Mouse (Mus musculus) CD4-positive, CD25-positive, alpha-beta regulatory T cell, adult 4 months (primary cell): ENCODE results near the gene Hist1h4k. TPM values are rescaled to one million over a fixed set of nuclear protein-coding genes. Genes with fewer than 3 reads are reported as not detected.

ENCODE experiments used
- ATAC-seq: one replicate; pipeline ENCODE4 v1.8.0; 2017
- polyA plus RNA-seq, 2 experiments: library from polyadenylated mRNA; unstranded; fragments of 100-300 nt; shearing (Covaris generic); gene quantifications; one replicate each; pipeline ENCODE4 v1.2.1; 2017

The Hist1h4k gene
- polyA plus RNA-seq, 2 experiments from 2014 or later: 8.2 to 16.8 TPM

DNA sequence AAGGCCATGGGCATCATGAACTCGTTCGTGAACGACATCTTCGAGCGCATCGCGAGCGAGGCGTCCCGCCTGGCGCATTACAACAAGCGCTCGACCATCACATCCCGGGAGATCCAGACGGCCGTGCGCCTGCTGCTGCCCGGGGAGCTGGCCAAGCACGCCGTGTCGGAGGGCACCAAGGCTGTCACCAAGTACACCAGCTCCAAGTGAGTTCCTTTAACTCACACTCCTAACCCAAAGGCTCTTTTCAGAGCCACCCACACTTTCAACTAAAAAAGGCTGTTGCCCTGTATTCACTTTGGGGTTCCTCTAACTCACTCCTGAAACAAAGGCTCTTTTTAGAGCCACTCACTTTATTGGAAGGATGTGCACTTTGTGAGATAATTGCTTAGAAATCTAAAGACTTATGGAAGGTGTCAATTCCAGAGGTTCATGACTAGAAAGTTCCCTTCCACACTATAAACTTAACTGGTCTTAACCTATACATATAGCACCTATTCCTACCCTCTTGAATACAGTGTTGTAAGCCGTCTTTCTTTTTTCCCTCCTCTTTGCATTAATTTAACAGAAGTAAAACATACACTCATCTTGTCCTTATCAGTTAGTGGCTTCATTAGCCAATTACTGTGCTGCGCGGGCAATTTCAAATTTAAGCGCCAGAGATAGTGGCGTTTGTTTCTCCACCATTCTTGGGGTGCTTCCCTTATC, 4.1 kb upstream of the Hist1h4k start:
- peak; percentile 1 for ATAC-seq

DNA sequence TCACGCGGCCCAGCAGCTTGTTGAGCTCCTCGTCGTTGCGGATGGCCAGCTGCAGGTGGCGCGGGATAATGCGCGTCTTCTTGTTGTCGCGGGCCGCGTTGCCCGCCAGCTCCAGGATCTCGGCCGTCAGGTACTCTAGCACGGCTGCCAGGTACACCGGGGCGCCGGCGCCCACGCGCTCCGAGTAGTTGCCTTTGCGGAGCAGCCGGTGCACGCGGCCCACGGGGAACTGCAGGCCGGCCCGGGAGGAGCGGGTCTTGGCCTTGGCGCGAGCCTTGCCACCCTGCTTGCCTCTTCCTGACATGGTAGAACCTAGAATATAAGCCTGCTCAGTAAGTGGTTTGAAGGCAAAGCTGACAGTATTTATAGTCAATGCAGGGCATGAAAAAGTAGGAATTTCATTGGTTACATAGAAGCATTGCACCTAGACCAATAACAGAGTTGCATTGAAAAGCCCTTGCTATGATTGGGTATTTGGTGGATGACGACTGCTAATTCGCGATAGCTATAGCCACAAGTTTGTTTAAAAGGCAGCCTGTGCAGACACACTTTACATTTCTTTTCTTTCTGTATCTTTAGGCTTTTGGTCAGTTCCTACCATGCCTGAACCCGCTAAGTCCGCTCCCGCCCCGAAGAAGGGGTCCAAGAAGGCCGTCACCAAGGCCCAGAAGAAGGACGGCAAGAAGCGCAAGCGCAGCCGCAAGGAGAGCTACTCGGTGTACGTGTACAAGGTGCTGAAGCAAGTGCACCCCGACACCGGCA, 3.4 kb upstream of the Hist1h4k start, which contains the start of the genes Hist1h2ak and Hist1h2bn:
Hist1h2ak (minus strand) TSS at position 304 of the 762 bp plus-strand sequence.
Hist1h2bn (plus strand) TSS at position 600 of the 762 bp plus-strand sequence.
- ATAC-seq: peak; percentile 90

DNA sequence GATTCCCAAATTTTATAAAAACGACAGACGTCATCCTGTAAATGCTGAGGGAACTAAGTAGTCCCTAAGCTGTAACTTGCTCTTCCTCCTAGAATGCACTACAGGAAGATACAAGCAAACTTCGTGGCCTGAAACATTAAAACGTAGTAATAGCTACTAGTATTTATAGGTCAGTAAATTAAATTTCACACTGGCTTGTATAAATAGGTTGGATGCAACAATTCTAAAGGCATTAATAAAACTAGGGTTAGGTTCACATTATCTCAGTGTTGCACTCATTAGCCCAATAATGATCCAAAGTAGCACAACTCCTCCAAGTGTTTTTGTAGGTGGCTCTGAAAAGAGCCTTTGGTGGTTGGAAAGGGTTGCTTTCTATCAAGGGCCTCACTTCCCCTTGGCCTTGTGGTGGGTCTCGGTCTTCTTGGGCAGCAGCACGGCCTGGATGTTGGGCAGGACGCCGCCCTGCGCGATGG, 2.8 kb upstream of the Hist1h4k start:
- ATAC-seq: no peak

DNA sequence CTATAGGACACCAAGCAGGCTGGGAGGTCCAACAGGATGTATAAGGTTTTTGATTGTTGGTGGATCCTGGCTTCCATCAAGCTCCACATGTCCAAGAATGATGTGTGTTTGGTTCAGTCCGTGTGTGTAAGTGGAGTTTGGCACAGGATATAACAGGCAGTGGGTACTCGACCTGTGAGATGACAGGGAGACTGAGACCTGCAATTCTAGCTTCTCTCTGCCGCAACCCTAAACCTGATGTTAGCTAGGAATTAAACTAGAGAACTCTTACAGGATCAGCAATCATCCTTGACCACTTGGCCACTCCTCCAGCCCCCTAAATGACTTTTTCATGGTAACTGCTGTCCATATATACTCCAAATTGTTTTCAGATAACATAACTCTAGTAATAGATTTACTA, 2.1 kb upstream of the Hist1h4k start:
- ATAC-seq: no peak

DNA sequence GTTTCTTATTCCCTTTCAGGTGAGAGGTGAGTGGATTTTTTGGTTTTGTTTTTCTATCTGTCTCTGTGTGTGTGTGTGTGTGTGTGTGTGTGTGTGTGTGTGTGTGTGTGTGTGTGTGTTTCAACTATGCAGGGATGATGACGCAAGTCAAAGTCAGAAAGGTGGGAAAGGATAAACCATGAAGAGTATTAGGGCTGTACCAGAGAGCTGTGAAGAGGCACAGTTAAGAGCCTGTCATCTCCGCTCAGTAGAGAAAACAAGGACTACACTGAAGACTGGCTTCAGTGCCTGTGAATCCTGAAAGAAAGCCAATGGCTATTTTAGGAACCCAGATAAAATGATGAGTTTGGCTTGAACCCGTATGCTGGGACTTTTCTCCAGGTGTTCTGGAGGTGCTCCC, 1.5 kb upstream of the Hist1h4k start:
- ATAC-seq: no peak

DNA sequence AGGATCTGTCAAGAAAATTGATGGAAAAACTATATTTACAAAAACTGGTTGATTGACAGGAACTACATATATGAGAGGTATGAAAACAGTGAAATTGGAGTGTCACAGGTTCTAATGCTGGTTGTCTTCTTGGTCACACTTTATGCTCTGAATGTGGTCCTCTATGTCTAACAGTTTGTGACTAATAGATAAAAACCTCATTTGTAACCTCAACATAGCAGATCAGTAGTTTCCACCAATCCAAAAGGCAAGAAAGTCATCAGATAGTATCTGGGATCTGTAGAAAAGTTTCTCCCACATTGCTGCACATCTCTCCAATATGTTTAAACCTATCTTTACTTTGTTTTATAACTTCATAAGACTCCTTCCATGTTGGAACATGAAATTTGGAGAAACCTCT, 1.1 kb upstream of the Hist1h4k start:
- no peak for ATAC-seq

DNA sequence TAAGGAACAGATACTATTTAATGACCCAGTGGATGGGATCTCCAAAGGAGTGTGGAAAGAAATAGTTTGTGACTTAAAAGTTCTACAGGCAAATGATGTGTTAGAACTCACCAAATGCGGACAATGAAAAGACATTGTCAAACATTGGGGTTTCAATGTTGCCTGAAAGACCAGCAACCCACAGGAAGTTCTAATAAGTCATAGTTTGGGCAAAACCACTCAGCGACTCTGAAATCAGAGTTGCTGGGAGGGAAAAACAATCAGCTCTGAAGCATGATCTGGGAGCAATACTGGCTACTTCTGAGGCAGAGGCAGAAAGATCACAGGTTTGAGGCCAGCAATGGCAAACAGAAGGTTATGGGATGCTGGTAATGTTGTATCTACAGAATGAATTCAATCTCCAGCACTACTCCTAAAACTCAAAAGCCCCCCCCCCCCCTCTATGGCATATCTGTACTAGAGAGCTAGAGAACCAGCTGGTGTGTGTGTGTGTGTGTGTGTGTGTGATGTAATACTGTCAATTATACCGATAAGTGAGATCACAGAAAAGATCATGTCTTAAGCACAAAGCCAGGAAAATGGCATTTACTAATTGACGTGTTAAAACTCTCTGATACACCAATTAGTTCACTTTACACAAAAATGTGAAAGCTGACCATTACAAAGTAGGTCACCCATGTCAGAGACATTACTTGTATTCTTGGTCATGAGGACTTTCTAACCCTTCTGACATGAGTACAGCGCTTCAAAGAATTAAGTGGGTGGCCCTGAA, 732 bp downstream of the Hist1h4k start:
- ATAC-seq: no peak

DNA sequence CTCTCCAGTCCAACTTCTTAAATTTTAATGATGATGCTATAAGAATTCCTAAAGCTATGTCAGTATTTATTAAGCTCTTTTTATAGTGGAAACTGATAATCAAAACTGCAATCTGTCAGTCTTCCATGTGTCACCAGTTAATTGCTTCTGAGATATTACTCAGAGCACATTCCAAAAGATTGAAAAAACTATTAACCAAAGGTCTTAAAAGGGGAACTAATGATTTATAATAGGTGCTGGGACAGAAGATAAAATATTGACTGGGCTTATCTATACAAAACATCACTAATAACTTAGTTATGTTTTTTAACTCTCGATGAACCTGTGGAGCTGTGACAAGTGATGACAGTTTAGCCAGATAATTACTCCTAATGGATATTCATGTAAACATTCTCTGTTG, 5.3 kb downstream of the Hist1h4k start:
- no peak for ATAC-seq

DNA sequence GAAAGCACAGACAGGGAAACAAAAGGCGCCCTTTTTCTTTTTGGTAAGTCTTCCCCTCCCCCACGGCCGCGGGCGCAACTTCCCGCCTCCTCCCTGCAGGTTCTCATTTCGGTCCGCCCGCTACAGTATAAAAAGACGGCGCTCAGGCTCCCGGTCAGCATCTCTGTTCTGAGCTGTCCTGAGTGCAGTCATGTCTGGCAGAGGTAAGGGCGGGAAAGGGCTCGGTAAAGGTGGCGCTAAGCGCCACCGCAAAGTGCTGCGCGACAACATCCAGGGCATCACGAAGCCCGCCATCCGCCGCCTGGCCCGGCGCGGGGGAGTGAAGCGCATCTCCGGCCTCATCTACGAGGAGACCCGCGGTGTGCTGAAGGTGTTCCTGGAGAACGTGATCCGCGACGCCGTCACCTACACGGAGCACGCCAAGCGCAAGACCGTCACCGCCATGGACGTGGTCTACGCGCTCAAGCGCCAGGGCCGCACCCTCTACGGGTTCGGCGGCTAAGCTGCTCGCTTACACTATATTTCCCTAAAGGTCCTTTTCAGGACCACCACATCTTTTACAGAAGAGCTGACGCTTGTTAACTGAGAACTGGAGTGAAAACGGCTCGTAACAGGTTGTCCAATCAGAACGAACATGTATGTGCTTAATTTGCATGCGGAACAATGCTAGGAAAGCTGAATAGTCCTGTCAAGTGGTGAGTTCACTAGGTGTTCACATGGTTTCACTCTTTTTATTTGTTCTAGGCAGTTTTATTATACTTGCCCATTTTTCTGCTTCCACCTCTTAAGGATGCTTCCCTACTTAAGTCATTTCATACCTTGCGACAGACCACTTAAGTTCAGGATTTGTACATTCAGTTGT, 15.2 kb downstream of the Hist1h4k start, which contains the start of gene Hist1h4j:
Hist1h4j (plus strand) TSS at position 159 of the 862 bp plus-strand sequence.
- ATAC-seq: peak; percentile 66

DNA sequence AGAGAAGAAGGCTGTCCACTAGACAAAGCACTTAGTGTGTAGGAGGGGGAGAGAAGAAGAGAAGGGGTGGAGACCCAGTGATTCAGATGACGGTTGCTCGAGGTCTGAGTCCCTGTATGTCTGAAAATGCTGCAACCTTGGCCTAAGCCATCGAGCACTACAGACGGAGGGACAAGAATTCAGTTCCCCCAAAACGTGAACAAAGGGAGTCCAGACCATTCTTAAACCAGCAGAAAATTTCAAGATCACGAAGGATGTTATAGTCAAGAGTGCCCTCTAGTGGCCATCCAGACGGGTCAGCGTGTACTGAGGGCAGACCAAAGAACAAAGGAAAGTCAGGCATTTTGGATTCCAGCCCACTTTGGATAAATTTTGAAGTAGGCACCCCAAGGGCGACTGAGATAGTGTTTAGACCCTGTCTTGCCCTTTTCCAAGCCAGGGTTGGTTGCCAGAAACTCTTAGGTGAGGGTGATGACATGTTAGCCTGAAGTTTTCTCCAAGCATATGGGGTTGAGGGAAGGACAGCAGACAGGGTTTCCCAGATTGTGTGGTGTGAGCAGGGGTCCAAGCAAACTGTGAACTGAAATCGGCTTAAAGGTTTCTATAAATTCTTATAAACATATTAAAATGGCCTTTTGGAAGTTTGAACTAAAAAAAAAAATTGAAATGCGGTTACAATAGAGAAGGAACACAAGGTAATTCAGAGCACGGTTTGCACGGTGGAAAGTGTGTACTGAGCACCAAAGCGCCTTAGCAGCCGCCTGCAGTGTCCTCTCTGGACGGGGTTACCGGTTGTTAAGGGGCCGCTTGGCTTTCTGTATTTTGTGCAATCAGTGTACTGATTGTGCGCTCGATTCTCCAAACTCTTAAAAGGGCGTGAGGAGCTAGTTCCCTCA, 16.0 kb downstream of the Hist1h4k start:
- ATAC-seq: peak; percentile 56

DNA sequence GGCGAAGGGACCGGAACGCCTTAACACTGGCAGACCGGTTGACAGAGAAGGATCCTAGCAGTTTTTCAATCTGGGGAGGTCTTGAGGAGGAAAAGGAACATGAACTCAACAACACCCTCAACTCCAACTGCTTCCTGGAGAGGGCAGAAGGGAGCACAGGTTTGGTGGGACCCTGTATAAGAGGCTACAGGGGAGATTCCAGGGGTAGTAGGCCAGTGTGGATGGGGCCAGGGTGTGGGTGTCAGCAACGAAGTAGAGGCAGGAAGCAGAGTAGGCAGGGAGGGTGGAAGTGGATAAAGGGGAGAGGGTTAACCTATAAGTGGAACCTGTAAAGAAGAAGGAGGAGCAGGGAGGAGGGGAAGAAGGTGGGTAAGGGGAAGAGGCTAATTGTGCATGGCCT, 16.8 kb downstream of the Hist1h4k start:
- ATAC-seq: no peak

DNA sequence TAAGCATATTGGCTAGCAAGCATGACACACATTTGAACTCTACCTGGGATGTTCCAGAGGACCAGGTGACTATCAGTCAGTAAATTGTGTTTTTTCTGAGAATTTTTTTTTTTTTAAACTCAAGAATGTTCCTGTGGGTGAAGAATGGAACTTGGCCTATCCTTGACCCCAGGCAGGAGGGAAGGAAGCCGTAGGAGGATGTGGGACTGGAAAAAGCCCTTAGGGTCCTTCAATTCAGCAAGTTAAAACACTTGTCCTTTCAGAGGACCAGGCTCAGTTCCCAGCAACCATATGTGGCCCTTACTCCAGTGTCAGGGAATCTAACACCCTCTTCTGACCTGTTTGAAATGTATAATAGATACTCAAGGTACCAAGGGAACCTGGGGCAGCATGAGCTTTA, 20.8 kb downstream of the Hist1h4k start:
- no peak for ATAC-seq

DNA sequence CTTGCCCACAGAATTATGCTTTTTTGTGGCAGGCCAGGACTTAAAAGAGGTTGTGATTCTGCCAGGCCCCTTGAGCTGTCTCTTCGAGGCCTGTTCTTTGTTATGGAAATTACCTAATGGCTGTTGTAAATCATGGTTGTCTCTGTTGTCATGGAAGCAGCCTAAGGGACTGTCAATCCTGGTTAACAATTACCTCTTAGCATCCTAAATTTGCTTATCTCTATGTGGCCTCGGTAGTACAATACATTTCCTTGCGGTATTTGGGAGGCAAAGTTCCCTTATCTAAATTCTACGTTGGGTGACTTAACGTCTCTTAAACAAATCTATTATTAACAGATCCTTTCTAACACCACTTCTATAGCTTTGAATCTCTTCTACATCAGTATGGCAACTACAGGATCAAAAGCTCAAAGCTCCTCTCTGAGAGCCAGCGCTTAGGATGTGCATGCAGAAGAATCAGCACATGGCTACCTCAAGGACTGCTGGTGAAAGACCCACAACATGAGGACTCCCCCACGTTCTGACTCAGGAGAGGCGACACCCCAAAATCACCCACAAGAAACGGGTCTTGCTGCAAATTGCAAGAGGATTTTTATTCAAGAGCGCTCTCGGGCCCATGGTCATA, 22.2 kb downstream of the Hist1h4k start:
- no peak for ATAC-seq

DNA sequence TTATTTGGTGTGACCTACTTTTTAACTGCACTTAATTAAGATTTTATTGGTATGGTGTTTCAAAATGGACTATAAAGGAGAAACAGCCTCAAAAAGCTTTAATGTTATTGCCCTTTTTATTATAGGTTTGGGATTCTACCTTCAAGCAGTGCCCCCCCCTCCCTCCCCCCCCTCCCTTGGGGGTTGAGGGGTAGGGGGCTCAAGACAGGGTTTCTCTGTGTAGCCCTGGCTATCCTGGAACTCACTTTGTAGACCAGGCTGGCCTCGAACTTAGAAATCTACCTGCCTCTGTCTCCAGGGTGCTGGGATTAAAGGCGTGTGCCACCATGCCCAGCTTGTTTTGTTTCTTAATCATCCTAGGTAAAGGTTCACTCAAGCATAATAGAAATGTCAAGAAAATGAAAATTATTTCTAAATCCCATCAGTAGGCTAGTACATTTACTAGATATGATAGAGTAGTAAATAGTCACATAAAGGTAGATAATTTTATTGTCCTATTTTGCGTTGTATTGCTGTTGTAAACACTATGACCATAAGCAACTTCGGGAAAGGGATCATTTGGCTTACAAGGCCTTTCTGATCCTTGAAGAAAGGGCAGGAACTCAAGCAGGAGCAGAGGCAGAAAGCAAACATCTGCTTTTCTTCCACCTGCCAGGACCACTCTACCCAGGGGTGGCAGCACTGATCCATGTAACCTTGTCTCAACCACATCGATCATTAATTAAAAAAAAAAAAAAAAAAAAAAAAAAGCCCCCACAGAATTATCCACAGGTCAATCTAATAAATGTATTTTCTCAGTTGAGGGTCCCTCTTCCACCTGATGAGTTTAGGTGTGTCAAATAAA, 27.1 kb downstream of the Hist1h4k start:
- no peak for ATAC-seq

DNA sequence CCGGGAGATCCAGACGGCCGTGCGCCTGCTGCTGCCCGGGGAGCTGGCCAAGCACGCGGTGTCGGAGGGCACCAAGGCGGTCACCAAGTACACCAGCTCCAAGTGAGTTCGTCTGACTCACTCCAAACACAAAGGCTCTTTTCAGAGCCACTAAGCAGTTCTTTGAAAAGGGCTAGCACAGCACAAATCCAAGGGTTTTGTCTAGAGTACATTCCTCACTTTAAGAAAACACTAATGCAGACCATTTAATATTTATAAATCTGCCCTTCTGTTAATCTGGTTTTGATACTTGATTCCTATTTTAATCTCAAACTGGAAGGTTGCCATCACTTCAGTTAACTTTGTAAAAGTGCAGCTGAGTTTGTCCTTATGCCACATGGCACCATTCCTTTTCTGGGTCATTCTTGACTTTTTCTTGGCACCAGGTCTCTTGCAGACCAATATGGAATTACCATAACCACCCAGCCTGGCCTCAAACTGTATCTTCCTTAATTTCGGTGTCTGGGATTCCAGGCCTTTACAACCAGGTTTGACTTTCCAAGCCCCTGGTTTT, 27.9 kb downstream of the Hist1h4k start:
- no peak for ATAC-seq

DNA sequence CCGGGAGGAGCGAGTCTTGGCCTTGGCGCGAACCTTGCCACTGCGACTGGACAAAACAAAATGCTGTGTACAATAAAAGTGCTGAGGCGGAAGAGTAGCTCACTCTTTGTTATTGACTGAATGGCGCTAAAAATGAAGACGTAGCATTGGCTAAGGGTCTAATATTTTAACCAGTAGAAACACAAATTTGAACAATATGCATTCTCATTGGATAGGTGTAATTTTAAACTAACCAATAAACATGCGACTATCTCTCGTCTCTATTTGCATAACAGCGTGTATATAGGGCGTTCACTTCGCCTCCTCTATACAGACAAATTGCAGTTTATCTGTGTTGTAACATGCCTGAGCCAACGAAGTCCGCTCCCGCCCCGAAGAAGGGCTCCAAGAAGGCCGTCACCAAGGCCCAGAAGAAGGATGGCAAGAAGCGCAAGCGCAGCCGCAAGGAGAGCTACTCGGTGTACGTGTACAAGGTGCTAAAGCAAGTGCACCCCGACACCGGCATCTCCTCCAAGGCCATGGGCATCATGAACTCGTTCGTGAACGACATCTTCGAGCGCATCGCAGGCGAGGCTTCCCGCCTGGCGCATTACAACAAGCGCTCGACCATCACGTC, 28.4 kb downstream of the Hist1h4k start, which contains the start of gene Hist1h2bm:
Hist1h2bm (plus strand) TSS at position 288 of the 616 bp plus-strand sequence.
- peak; percentile 95 for ATAC-seq

DNA sequence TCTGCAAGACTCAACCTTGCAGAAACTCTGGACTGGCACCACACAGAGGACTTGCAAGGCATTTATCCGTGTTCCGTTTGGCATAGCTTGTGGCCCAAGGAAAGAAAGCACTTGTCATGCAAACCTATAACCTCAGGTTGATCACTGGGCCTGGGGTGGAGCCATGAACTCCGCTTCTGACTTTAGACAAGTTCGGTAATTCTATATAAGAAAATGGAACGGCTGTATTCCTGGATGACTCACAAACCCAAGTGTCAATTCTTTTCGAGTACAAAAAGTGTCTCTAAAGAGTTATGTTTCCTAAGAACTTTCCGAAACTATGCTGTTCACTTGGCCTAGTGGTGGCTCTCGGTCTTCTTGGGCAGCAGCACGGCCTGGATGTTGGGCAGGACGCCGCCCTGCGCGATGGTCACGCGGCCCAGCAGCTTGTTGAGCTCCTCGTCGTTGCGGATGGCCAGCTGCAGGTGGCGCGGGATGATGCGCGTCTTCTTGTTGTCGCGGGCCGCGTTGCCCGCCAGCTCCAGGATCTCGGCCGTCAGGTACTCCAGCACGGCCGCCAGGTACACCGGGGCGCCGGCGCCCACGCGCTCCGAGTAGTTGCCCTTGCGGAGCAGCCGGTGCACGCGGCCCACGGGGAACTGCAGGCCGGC, 29.1 kb downstream of the Hist1h4k start:
- peak; percentile 10 for ATAC-seq
